Mouse (Mus musculus): ENCODE results near the gene Lyg1. TPM values are rescaled to one million over a fixed set of nuclear protein-coding genes. Genes with fewer than 3 reads are reported as not detected.
"Not testable (repeated sequence)": the region's sequence is repeated elsewhere in the genome, so short reads cannot be mapped to it uniquely, and the experiment has no call there.

The Lyg1 gene
- polyA plus RNA-seq, 1 experiment from 2014 or later = not detected

- Histone ChIP-seq H3K27me3 (no peaks in the 10 kb centered on the region), H3K36me3 (peaks cover 46% of the 10 kb centered on the region), H3K9ac (no peak overlapping the region), H3K27ac (replicated peaks) (no peak overlapping the region), H3K4me1 (no peaks in the 10 kb centered on the region), H3K4me2 (replicated peaks) (no peak overlapping the region), H3K4me3 (replicated peaks) (no peak overlapping the region), H3K9me3 (replicated peaks) (no peaks in the 10 kb centered on the region)
- ATAC-seq (ENCODE audit: insufficient number of reproducible peaks, low FRiP score, low TSS enrichment, low read depth) = no peak
- WGBS = 82% methylated on average over 9 of the region's 9 CpGs
Measured at GRCm38 (mm10) chr1:37985764-37986323, 28.3 kb upstream of the Lyg1 start.

GRCm38 (mm10) chr1:37984326-37984725 lies 26.8 kb upstream of the Lyg1 start:
- Histone ChIP-seq H3K27me3 (no peaks in the 10 kb centered on the region), H3K4me1 (no peaks in the 10 kb centered on the region), H3K4me2 (replicated peaks) (no peak overlapping the region), H3K9ac (no peak overlapping the region), H3K27ac (replicated peaks) (no peak overlapping the region), H3K4me3 (replicated peaks) (no peak overlapping the region), H3K36me3 (peaks cover 34% of the 10 kb centered on the region), H3K9me3 (replicated peaks) (no peaks in the 10 kb centered on the region)
- 96% methylated on average over 1 of the region's 1 CpGs for WGBS
- ATAC-seq (ENCODE audit: insufficient number of reproducible peaks, low FRiP score, low TSS enrichment, low read depth) = no peak

- Histone ChIP-seq H3K27me3 (no peaks in the 10 kb centered on the region), H3K4me1 (no peaks in the 10 kb centered on the region), H3K4me2 (replicated peaks) (no peak overlapping the region), H3K27ac (replicated peaks) (no peak overlapping the region), H3K9ac (no peak overlapping the region), H3K4me3 (replicated peaks) (no peak overlapping the region), H3K9me3 (replicated peaks) (no peaks in the 10 kb centered on the region), H3K36me3 (no peaks in the 10 kb centered on the region)
- no peak for ATAC-seq (ENCODE audit: insufficient number of reproducible peaks, low FRiP score, low TSS enrichment, low read depth)
- 84% methylated on average over 7 of the region's 7 CpGs for WGBS
Measured at GRCm38 (mm10) chr1:37977303-37977702, 19.7 kb upstream of the Lyg1 start.

GRCm38 (mm10) chr1:37976666-37977065 lies 19.1 kb upstream of the Lyg1 start:
- H3K27ac ChIP-seq (replicated peaks); H3K4me3 ChIP-seq (replicated peaks); H3K9ac ChIP-seq; H3K36me3 ChIP-seq; H3K27me3 ChIP-seq; H3K4me1 ChIP-seq; H3K9me3 ChIP-seq (replicated peaks); H3K4me2 ChIP-seq (replicated peaks); ATAC-seq (ENCODE audit: insufficient number of reproducible peaks, low FRiP score, low TSS enrichment, low read depth): not testable (repeated sequence)
- 78% methylated on average over 9 of the region's 9 CpGs for WGBS

- ATAC-seq (ENCODE audit: insufficient number of reproducible peaks, low FRiP score, low TSS enrichment, low read depth) = no peak
- H3K9me3 ChIP-seq (replicated peaks) = no peaks in the 10 kb centered on the region
Measured at GRCm38 (mm10) chr1:37971520-37971919, 14.0 kb upstream of the Lyg1 start.

GRCm38 (mm10) chr1:37968746-37969145 lies 11.2 kb upstream of the Lyg1 start:
- ATAC-seq (ENCODE audit: insufficient number of reproducible peaks, low FRiP score, low TSS enrichment, low read depth) = no peak
- Histone ChIP-seq H3K36me3 (no peaks in the 10 kb centered on the region), H3K4me1 (no peaks in the 10 kb centered on the region), H3K27ac (replicated peaks) (no peak overlapping the region), H3K4me3 (replicated peaks) (no peak overlapping the region), H3K27me3 (no peaks in the 10 kb centered on the region), H3K9me3 (replicated peaks) (no peaks in the 10 kb centered on the region), H3K9ac (no peak overlapping the region), H3K4me2 (replicated peaks) (no peak overlapping the region)
- WGBS = 76% methylated on average over 6 of the region's 6 CpGs

More at GRCm38 (mm10) chr1:37971520-37971919, 14.0 kb upstream of the Lyg1 start:
- H3K9ac ChIP-seq = no peak overlapping the region
- H3K4me1 ChIP-seq = no peaks in the 10 kb centered on the region
- no peak overlapping the region for H3K4me2 ChIP-seq (replicated peaks)
- no peak overlapping the region for H3K27ac ChIP-seq (replicated peaks)
- 53% methylated on average over 4 of the region's 4 CpGs for WGBS
- no peaks in the 10 kb centered on the region for H3K36me3 ChIP-seq
- H3K4me3 ChIP-seq (replicated peaks) = no peak overlapping the region
- no peaks in the 10 kb centered on the region for H3K27me3 ChIP-seq

- WGBS = 51% methylated on average over 10 of the region's 10 CpGs
- Histone ChIP-seq H3K9me3 (replicated peaks) (no peaks in the 10 kb centered on the region), H3K4me3 (replicated peaks) (no peak overlapping the region), H3K27me3 (no peaks in the 10 kb centered on the region), H3K36me3 (no peaks in the 10 kb centered on the region), H3K27ac (replicated peaks) (no peak overlapping the region), H3K4me2 (replicated peaks) (no peak overlapping the region), H3K9ac (no peak overlapping the region), H3K4me1 (no peaks in the 10 kb centered on the region)
- no peak for ATAC-seq (ENCODE audit: insufficient number of reproducible peaks, low FRiP score, low TSS enrichment, low read depth)
Measured at GRCm38 (mm10) chr1:37965571-37965970, 8.0 kb upstream of the Lyg1 start.

- Histone ChIP-seq H3K4me1 (no peaks in the 10 kb centered on the region), H3K27me3 (no peaks in the 10 kb centered on the region), H3K36me3 (no peaks in the 10 kb centered on the region), H3K27ac (replicated peaks) (no peak overlapping the region), H3K4me3 (replicated peaks) (no peak overlapping the region), H3K9ac (no peak overlapping the region), H3K4me2 (replicated peaks) (no peak overlapping the region), H3K9me3 (replicated peaks) (no peaks in the 10 kb centered on the region)
- 71% methylated on average over 5 of the region's 5 CpGs for WGBS
- ATAC-seq (ENCODE audit: insufficient number of reproducible peaks, low FRiP score, low TSS enrichment, low read depth) = no peak
Measured at GRCm38 (mm10) chr1:37959486-37959885, 1.9 kb upstream of the Lyg1 start.

- ATAC-seq (ENCODE audit: insufficient number of reproducible peaks, low FRiP score, low TSS enrichment, low read depth) = no peak
- no peak overlapping the region for H3K27ac ChIP-seq (replicated peaks)
- WGBS = 68% methylated on average over 2 of the region's 2 CpGs
Measured at GRCm38 (mm10) chr1:37958516-37958915, 957 bp upstream of the Lyg1 start.

GRCm38 (mm10) chr1:37956690-37957431 lies 698 bp downstream of the Lyg1 start:
- 33% methylated on average over 3 of the region's 3 CpGs for WGBS
- no peak for ATAC-seq (ENCODE audit: insufficient number of reproducible peaks, low FRiP score, low TSS enrichment, low read depth)
- Histone ChIP-seq H3K27me3 (no peaks in the 10 kb centered on the region), H3K4me3 (replicated peaks) (no peak overlapping the region), H3K36me3 (no peaks in the 10 kb centered on the region), H3K4me1 (no peaks in the 10 kb centered on the region), H3K9ac (no peak overlapping the region), H3K4me2 (replicated peaks) (no peak overlapping the region), H3K27ac (replicated peaks) (no peak overlapping the region), H3K9me3 (replicated peaks) (no peaks in the 10 kb centered on the region)

More at GRCm38 (mm10) chr1:37958516-37958915, 957 bp upstream of the Lyg1 start:
- no peaks in the 10 kb centered on the region for H3K9me3 ChIP-seq (replicated peaks)
- no peaks in the 10 kb centered on the region for H3K27me3 ChIP-seq
- H3K4me3 ChIP-seq (replicated peaks) = no peak overlapping the region
- H3K4me2 ChIP-seq (replicated peaks) = no peak overlapping the region
- no peaks in the 10 kb centered on the region for H3K4me1 ChIP-seq
- H3K9ac ChIP-seq = no peak overlapping the region
- no peaks in the 10 kb centered on the region for H3K36me3 ChIP-seq

- H3K4me3 ChIP-seq (replicated peaks) = no peak overlapping the region
- 94% methylated on average over 2 of the region's 2 CpGs for WGBS
- no peaks in the 10 kb centered on the region for H3K27me3 ChIP-seq
- no peaks in the 10 kb centered on the region for H3K9me3 ChIP-seq (replicated peaks)
- no peak overlapping the region for H3K4me2 ChIP-seq (replicated peaks)
- no peak overlapping the region for H3K27ac ChIP-seq (replicated peaks)
- no peak overlapping the region for H3K9ac ChIP-seq
- no peak for ATAC-seq (ENCODE audit: insufficient number of reproducible peaks, low FRiP score, low TSS enrichment, low read depth)
- no peaks in the 10 kb centered on the region for H3K36me3 ChIP-seq
- no peaks in the 10 kb centered on the region for H3K4me1 ChIP-seq
Measured at GRCm38 (mm10) chr1:37955251-37955650, 2.3 kb downstream of the Lyg1 start.

GRCm38 (mm10) chr1:37954786-37955185 lies 2.8 kb downstream of the Lyg1 start:
- Histone ChIP-seq H3K36me3 (no peaks in the 10 kb centered on the region), H3K27ac (replicated peaks) (no peak overlapping the region), H3K4me2 (replicated peaks) (no peak overlapping the region), H3K9ac (no peak overlapping the region), H3K27me3 (no peaks in the 10 kb centered on the region), H3K4me1 (no peaks in the 10 kb centered on the region), H3K4me3 (replicated peaks) (no peak overlapping the region), H3K9me3 (replicated peaks) (no peaks in the 10 kb centered on the region)
- no peak for ATAC-seq (ENCODE audit: insufficient number of reproducible peaks, low FRiP score, low TSS enrichment, low read depth)
- WGBS = 78% methylated on average over 7 of the region's 7 CpGs
